Mouse (Mus musculus) adrenal gland, adult 10 weeks (tissue): ENCODE measurements around the gene Ism1. TPM values are rescaled to one million over a fixed set of nuclear protein-coding genes. Genes with fewer than 3 reads are reported as not detected.

Source experiments
- polyA plus RNA-seq: library from polyadenylated mRNA; stranded (reverse); fragments of 350-450 nt; fragmentation: Illumina TruSeq; extraction: RNeasy Lipid Tissue Mini Kit (QIAGEN cat#74804); gene quantifications from one replicate; pipeline ENCODE4 v1.2.3, GENCODE M21; 2014; ENCODE audit warnings: low read depth, low replicate concordance

Gene Ism1
- polyA plus RNA-seq = 25.5 TPM

DNA sequence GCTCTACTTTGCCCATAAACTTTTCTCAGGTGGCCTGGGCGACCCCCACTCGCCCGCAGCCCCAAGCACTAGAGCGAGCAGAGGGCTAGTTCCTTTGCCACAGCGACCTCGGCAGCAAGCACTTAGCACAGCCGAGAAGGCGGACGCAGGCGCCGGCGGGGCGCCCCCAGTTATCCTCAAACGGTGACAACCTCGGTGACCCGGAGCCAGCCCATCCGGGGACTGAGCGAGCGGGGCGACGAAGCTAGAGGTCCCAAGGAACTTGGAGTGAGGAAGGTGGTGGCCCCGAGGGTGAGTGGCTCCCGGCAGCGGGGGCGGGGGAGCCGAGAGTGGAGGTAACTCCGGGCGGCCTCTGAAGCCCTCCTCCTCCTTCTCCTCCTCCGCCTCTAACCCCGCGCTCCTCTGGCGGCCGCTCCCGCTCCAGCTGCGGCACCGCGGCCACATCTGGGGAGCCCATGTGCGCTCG, at the start of gene Ism1:
Gene Ism1, plus strand, starts transcription at position 370 of the 466 bp plus-strand sequence.

Other genes with a start within 250 kb of the Ism1 start
- not detected for gene Sptlc3, start 184.3 kb upstream of the Ism1 start, polyA plus RNA-seq